Mouse (Mus musculus) cerebellum, postnatal 36 days (tissue): ENCODE data around the gene Gm6685.
"Not testable (repeated sequence)": the region's sequence is repeated elsewhere in the genome, so short reads cannot be mapped to it uniquely, and the experiment has no call there.

ENCODE experiments used
- DNase-seq, 2 experiments: peaks; one replicate each; pipeline ENCODE4 v3.0.0; 2021 to 2022; ENCODE audit warnings: mixed read lengths in 2 of 2

The Gm6685 gene

DNA sequence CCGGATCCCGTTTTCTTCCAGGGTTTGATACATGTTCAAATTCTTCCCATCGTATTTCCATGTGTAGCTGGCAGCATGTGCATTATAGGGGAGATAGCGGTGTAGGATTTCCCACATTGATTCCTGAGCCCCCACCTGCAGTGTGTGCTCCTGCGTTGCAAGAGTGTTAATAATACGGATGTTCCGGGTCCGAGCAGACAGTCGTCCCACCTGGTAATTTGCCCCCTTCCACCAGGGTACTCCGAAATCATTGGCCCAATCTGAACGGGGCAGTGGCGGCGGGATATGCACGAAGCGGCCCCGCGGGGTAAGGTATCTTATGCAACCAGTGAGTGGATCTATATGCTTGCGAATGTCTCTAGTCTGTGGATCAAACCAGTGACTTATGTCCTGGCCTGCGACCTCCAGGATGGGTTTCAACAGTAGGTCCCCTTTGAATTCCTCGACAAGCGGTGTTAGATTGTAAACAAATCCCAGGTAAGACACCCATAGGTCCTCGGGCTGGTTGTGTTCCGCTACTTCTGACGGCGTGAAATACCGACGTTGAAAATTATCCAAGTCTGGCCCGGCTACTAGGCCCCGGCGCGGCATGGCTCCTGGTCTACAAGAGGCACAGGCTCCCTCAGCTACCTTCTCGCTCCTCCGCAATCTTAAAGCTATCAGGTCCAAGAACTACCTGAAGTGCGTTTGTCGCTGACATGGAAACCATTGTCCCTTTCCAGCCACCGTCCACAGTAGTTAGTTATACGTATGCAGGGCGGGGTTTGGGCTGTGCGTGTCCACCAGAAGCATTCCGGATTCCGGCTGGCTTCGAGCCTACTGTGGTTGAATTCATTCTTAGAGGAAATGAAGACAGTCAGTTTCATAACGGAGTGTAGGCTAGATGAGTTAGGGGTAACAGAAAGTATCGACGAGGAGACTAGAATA, at the start of gene Gm6685:
Gene Gm6685, minus strand, starts transcription at position 644 of the 927 bp plus-strand sequence.
- DNase-seq, result not testable (repeated sequence)

DNA sequence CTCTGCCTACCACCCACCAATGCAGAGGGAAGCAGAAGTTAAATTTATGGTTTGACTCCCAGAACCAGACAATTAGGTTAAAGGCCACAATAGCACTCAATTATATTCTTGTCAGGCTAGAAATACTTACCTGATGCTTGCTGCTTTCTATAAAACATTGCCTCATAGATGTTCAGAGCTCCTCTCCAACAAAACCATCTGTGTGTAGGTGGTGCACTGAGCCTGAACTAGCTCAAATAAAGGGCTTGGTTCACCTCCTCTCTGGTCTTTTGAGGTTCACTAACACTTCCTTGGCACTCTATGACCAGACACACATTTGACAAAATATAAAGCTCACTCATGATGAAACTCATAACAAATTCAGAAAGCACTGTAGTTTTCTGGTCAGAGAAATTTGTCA, 36.2 kb upstream of the Gm6685 start:
- DNase-seq, result no peak

DNA sequence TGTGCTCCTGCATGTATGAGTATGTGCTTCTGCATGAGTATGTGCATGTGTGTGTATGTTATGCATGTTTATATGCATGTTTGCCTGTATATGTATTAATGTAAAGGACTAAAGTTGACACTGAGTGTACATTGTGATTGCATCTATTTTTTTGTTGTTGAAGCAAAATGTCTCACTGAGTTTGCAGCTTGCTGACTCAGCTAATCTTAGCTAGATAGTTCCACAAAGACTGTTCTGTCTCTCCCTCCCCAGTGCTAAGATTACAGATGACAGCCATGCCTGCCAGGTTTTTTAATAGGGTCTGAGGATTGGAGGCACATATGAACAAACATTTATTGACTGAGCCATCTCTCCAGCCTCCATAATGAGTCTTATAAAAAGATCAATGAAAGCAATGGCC, 35.0 kb upstream of the Gm6685 start:
- no peak for DNase-seq

DNA sequence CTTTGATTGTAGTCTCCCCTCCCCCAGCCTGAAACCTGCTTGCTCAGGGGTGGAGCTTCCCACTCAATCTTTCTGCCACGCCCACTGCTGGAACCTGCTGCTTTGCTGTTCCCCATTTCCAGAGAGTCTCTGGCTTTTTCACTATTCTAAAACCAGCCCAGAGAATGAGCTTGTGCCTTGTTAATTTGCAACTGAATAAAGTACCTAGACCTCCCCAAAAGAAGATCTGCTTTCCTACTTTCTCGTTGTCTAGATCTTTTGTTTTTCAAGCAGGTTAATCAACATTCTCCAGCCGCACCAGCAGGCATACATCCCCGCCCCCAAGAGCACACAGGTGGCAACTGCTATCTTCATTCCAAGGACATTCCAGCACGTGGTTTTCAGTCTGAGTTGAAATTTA, 31.7 kb upstream of the Gm6685 start:
- not testable (repeated sequence) for DNase-seq

DNA sequence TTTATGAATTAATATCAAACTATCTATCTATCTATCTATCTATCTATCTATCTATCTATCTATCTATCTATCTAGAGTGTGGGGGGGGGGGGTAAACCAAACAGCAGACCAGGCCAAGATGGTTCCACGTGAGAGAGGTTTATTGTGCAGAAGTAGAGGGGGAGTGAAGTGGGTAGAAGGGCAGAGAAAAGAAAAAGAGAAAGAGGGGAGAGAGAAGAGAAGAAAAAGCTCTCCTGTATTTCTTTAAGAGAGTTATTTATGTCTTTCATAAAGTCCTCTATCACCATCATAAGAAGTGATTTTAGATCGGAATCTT, 26.2 kb upstream of the Gm6685 start:
- DNase-seq, result no peak

DNA sequence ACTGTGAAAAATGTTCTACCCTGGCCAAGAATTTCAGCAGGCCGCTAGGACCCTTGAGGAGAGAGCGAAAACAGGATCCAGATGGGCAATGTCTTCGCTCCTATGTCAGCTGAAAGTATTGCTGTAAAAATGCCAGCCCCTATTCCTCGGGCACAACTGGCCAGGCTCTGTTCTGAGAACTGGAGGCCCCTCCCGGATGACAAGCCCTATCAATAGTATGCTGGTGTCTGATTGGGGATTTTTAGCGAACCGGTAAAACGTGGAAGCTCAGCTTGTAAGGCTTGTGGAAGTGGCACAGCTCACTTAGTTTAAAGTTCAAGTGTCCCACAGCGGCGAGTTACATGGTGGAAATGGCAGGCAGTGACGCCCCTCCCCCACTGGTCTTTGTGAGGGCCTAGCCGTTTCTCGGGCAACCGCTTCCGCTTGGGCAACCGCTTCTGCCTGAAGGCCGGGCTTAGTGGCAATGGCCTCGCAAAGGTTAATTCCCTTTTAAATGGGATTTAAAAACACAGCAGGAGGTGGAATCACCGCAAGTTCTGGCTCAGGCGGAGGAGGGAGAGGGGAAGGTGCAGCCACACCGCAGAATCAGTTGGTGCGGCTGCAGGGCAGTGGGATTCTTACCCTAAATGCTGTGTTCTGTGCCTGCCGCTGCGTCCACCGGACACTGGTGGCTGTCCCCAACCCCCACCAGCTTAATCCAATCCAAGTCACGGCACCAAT, 25.7 kb upstream of the Gm6685 start:
- DNase-seq, result peak; percentile 35 to 52

DNA sequence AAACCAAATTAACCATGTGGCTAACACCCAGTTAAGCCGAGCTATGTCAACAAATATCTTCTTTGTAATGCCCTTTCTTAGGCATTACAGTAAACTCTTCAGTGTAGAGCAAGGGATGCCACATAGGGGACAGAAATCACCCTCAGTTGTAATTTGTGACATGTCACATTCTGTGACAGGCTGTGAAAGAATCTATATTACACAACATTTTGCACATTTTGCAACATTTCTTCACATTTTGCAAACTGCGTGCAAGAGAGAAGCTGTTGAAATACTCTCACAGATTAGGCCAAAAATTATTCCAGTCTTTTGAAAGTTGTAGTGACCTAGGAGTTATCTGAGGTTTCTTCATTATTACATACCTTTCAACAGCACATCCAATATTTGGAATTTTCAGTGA, 3.8 kb upstream of the Gm6685 start:
- no peak for DNase-seq

DNA sequence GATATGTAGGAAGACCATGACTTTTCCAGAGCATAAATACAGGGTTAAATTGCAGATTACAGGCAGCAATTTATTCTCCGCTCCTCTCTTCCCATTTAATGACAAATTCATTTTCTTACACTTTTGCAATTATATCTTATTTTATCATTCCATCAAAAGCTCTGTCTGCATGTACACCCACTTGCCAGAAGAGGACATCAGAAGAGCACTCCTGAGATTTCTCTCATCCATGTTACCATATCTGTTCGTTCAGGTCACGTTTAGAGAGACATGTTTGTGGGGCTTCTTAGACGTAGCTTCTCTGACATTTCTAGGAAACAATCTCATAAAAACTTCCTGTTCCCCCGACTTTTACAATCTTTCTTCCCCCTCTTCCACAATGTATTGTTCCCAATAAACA, 2.2 kb upstream of the Gm6685 start:
- DNase-seq, result no peak

DNA sequence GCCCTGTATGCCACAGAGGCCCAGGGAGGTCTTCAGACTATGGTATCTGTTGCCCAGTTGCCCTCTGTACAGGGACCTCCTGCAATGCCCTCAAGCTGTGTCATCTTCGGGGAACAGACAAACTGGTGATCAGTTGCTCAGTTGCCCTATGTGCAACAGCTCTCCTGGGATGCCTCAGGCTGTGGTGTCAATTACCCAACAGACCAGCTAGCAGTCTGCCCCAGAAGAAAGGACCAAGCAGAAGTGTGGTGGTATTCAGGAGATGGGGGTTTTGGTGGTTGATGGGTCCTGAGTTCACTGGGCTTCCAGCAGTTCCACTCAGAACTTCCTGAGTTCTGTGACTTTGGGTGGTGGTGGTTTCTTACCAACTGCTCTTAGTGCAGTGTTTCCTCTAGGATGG, 11.8 kb downstream of the Gm6685 start:
- DNase-seq, result no peak

DNA sequence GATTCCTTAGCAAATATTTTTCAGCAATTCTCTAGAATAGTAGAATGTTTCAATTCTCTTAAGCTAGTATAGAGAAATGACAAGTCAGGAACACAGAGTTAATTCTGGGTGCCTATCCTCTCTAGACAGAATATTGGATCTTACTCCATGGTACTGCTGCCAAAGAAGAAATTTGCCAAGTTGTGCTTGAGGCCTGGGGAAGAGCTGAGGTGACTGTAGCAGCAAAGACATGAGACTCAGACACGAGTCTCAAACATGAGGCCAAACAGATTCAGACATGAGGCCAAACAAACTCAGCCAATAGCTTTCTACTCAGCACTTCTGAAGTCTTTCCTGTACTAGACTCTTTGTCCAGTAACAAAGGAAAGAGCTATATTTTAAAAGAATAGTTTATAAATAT, 26.3 kb downstream of the Gm6685 start:
- DNase-seq, result no peak

DNA sequence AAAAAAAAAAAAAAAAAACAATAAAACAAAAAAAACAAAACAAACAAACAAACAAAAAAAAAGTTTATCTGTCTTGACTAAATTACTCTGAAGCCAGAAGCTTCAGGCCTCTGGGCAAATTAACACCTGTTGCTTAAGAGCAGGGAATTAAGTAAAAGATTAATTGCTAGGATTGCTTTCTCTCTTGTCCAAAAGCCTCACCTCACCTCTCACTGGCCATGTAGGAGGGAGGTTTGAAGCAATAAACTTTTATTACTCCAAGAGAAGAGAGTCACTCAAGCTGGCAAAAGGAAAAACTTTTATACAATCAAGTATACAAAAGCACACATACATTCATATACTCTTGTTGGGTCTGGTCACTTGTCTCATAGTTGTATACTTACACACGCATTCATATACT, 31.9 kb downstream of the Gm6685 start:
- no peak for DNase-seq

DNA sequence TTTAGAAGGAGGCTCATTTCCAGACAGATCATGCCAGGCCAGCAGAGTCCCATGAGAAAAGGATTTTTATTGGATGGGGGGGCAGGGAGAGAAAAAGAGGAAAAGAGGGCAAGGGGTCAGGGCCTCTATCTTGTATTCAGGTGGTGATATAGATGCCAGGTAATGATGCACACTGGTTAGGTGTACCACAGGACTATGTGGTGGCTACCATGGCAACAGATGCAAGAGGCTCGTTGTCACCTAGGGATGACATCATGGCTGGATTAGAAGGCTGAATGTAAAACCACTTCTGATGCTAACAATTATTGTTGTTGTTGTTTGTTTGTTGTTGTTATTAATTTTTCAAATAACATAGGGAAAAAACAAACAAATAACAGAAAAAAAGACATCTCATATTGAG, 49.2 kb downstream of the Gm6685 start:
- DNase-seq, result no peak
